Mouse (Mus musculus) forebrain, embryonic 11.5 days (tissue): ENCODE measurements around the gene Tmem212. TPM values are rescaled to one million over a fixed set of nuclear protein-coding genes. Genes with fewer than 3 reads are reported as not detected.

Source experiments
- ATAC-seq: fragments of 200-750 bp; cut with Nextera tagmentation; replicated peaks from 2 replicates; pipeline ENCODE4 v1.8.0; 2017; ENCODE audit warnings: moderate TSS enrichment; ENCODE audit not compliant: low FRiP score
- DNase-seq: peaks from one replicate; pipeline ENCODE4 v3.0.0-alpha.2; 2017; ENCODE audit warnings: low spot score
- H3K27ac ChIP-seq: fragments of 300-500 bp; sonication (generic); 2 replicates; pipeline ENCODE4 v1.5.1; 2014; ENCODE audit warnings: low read depth, low read length
- H3K27me3 ChIP-seq: fragments of 300-500 bp; sonication (generic); 2 replicates; pipeline ENCODE4 v1.6.1; 2014; ENCODE audit warnings: mild to moderate bottlenecking, low read length, mixed read lengths; ENCODE audit not compliant: control insufficient read depth, insufficient read depth
- H3K36me3 ChIP-seq: fragments of 300-500 bp; sonication (generic); 2 replicates; pipeline ENCODE4 v1.6.1; 2014; ENCODE audit warnings: mild to moderate bottlenecking, low read length, moderate library complexity, mixed read lengths; ENCODE audit not compliant: control insufficient read depth, insufficient read depth
- H3K4me1 ChIP-seq: fragments of 300-500 bp; sonication (generic); replicated peaks from 2 replicates; pipeline ENCODE4 v1.6.1; 2014; ENCODE audit warnings: low read length, mixed read lengths; ENCODE audit not compliant: control insufficient read depth, insufficient read depth
- H3K4me2 ChIP-seq: fragments of 300-500 bp; sonication (generic); 2 replicates; pipeline ENCODE4 v1.6.1; 2014; ENCODE audit warnings: low read depth, mild to moderate bottlenecking, low read length, moderate library complexity, mixed read lengths; ENCODE audit not compliant: severe bottlenecking
- H3K4me3 ChIP-seq: fragments of 300-500 bp; sonication (generic); 2 replicates; pipeline ENCODE4 v1.5.1; 2014; ENCODE audit warnings: low read depth, low read length
- H3K9ac ChIP-seq: fragments of 300-500 bp; sonication (generic); 2 replicates; pipeline ENCODE4 v1.6.1; 2014; ENCODE audit warnings: low read length
- H3K9me3 ChIP-seq: fragments of 300-500 bp; sonication (generic); 2 replicates; pipeline ENCODE4 v1.6.1; 2016; ENCODE audit warnings: low read length, mixed read lengths; ENCODE audit not compliant: control insufficient read depth
- WGBS: fragments of 180-500 bp; shearing (Covaris S2); extraction: QIAGEN DNeasy Blood & Tissue Kit; methylation state at CpG from one replicate; pipeline ENCODE4 v1.1.7; 2014; 5-methylcytosine and 5-hydroxymethylcytosine counted together
- polyA plus RNA-seq: library from polyadenylated mRNA; unstranded; fragments of >200 nt; fragmentation: Nextera tagmentation; extraction: Ambion mirVana; gene quantifications from 2 replicates; pipeline ENCODE4 v1.2.1, GENCODE M21; 2014

Tmem212 gene
- polyA plus RNA-seq, 1 experiment from 2014 or later, result not detected

DNA sequence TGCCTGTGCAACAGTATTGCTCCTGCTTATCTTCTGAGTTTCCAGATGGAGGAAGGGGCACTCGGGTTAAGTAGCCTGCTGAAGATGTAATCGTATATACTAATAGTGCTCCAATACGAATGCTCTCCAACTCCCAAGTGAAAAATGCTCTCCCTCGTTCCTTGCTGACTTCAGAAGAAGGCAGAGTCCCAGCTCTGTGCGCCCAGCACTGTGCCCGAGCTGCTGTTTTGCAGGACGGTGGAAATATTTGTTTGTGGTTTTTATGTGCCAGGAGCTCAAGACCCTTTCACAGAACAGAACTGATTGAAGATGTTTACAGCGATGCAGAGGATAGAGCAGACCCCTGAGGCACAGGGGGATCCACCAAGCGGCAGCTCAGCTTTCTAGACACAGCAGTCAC is 55.9 kb downstream of the Tmem212 start:
- Histone ChIP-seq H3K4me3 (no peak overlapping the region), H3K4me2 (no peak overlapping the region), H3K27ac (no peak overlapping the region), H3K4me1 (no peaks in the 10 kb centered on the region), H3K9me3 (no peaks in the 10 kb centered on the region), H3K9ac (no peak overlapping the region), H3K36me3 (no peaks in the 10 kb centered on the region), H3K27me3 (no peaks in the 10 kb centered on the region)
- DNase-seq (no peak), ATAC-seq (no peak)
- 83% methylated on average over 9 of the region's 9 CpGs for WGBS

DNA sequence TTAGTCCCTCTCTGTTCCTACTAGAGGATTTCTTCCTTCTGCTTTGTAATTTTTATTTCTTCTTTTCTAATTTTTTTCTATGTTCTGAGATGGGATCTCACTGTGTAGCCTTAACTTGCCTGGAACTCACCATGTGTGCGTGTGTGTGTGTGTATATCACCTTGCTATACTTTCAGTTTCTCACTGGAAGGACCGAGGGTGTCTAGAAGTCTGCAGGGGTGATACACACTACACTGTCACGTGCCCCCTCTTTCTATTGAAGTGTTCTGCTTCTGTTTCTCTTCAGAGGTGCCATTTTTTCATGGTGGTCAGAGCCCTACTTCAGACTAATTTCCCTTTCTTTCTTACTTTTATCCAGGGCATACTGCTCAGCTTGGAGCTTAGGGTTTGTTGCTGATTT is 56.4 kb downstream of the Tmem212 start:
- DNase-seq, result no peak
- H3K4me2 ChIP-seq, result no peak overlapping the region
- no peaks in the 10 kb centered on the region for H3K27me3 ChIP-seq
- H3K4me3 ChIP-seq, result no peak overlapping the region
- H3K36me3 ChIP-seq, result no peaks in the 10 kb centered on the region
- ATAC-seq, result no peak
- no peak overlapping the region for H3K27ac ChIP-seq
- H3K9me3 ChIP-seq, result no peaks in the 10 kb centered on the region
- H3K9ac ChIP-seq, result no peak overlapping the region
- WGBS, result 85% methylated on average over 3 of the region's 3 CpGs
- H3K4me1 ChIP-seq, result no peaks in the 10 kb centered on the region

DNA sequence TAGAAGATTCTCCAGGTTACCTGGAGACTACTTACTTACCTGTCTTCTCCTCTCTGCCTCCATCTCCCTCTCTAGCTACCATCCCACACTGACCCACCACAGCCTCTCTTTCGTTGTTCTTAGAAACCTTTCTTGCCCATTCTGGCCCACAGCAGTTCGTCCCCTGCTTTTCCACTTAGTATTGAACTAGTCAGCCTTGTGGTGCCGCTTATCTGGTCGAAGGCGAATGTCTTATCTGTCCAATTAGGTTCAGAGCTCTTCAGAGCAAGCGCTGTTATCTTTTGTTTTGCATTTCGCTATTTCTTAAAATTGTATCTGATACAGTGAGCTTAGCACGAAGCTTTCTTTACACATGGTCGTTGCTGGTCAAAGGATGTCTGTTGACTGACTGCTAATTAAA is 56.9 kb downstream of the Tmem212 start:
- WGBS, result 93% methylated on average over 9 of the region's 9 CpGs
- Histone ChIP-seq H3K4me1 (no peaks in the 10 kb centered on the region), H3K4me2 (no peak overlapping the region), H3K27me3 (no peaks in the 10 kb centered on the region), H3K9ac (no peak overlapping the region), H3K27ac (no peak overlapping the region), H3K36me3 (no peaks in the 10 kb centered on the region), H3K4me3 (no peak overlapping the region), H3K9me3 (no peaks in the 10 kb centered on the region)
- DNase-seq, result no peak
- no peak for ATAC-seq

DNA sequence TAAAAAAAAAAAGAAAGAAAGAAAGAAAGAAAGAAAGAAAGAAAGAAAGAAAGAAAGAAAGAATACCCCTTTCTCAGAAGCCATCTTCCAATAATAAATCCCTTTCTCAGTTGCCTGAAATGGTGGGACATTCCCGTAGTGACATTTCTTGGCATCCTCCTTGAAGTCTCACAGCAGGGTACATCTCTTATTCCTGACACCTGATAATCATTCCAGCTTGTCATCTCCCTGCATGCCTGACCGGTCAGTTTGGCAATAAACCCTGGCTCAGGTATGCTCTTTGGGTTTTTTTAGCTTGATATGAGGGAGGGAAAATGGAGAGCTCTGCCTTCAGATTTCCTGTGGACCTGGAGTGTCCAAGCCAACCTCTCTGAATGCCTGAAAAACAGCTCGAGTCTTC is 59.9 kb downstream of the Tmem212 start:
- ATAC-seq, result no peak
- Histone ChIP-seq H3K4me3 (no peak overlapping the region), H3K27me3 (no peaks in the 10 kb centered on the region), H3K27ac (no peak overlapping the region), H3K4me2 (no peak overlapping the region), H3K9me3 (no peaks in the 10 kb centered on the region), H3K36me3 (no peaks in the 10 kb centered on the region), H3K9ac (no peak overlapping the region), H3K4me1 (no peaks in the 10 kb centered on the region)
- WGBS, result 85% methylated on average over 3 of the region's 3 CpGs
- no peak for DNase-seq

DNA sequence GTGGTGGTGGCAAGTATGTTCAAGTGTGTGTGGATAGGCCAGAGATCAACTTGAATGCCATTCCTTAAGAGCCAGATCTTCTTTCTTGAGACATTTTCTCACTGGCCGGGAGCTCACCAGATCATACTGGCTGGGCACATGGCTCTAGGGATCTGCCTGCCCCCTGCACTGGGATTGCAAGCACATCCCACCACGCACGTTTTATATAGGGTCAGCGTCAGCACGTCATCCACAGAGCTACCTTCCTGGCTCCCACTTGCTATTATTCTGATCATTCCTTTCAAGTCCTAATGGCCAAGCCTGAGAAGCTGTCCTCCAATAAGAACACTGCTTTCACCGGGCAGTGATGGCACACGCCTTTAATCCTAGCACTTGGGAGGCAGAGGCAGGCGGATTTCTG is 60.4 kb downstream of the Tmem212 start:
- no peak overlapping the region for H3K4me2 ChIP-seq
- ATAC-seq, result no peak
- no peak overlapping the region for H3K9ac ChIP-seq
- H3K4me3 ChIP-seq, result no peak overlapping the region
- no peak overlapping the region for H3K27ac ChIP-seq
- no peaks in the 10 kb centered on the region for H3K27me3 ChIP-seq
- no peaks in the 10 kb centered on the region for H3K4me1 ChIP-seq
- no peaks in the 10 kb centered on the region for H3K36me3 ChIP-seq
- no peak for DNase-seq
- WGBS, result 90% methylated on average over 8 of the region's 8 CpGs
- H3K9me3 ChIP-seq, result no peaks in the 10 kb centered on the region

DNA sequence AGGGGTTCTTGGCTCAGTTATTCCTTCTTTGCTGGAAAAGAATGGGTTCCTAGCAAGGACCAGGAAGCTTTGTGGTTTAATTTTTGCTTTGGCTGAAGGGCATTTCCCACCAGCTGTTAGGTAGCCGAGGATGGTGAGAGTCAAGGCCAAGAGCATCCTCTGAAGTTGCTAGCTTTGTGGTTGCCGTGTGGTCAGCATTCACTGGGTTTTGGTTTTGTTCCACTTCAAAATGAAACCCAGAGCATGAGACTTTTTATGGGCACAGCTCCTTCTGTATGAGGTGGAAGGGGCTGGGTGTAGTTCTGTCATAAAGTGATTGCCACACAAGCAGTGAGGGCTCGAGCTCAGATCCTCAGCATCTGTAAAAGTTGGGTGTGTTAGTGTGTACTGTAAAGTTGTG is 67.4 kb downstream of the Tmem212 start:
- ATAC-seq (no peak), DNase-seq (no peak)
- H3K4me3 ChIP-seq, result no peak overlapping the region
- no peak overlapping the region for H3K27ac ChIP-seq
- no peaks in the 10 kb centered on the region for H3K36me3 ChIP-seq
- no peak overlapping the region for H3K4me2 ChIP-seq
- H3K4me1 ChIP-seq, result no peaks in the 10 kb centered on the region
- H3K9ac ChIP-seq, result no peak overlapping the region
- no peaks in the 10 kb centered on the region for H3K27me3 ChIP-seq
- 84% methylated on average over 3 of the region's 3 CpGs for WGBS
- H3K9me3 ChIP-seq, result no peaks in the 10 kb centered on the region

DNA sequence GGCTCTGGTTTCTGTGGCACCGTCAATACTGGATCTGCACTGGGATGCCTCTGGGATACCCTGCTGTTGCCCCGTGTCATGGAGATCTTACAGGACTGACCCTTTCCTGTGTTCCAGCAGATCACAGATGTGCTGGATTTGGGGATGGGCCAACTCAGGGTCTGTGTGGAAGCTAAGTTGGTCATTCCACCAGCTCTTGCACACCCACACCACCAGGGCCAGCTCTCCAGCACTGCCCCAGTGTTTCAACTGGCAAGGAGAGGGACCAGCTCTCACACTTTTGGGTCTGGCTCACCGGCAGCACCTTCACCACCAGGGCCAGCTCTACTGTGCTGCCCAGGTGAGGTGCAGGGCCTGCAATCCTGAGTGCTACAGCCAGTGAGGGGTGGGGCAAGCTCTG is 68.9 kb downstream of the Tmem212 start:
- H3K9ac ChIP-seq, result no peak overlapping the region
- no peak overlapping the region for H3K4me3 ChIP-seq
- no peaks in the 10 kb centered on the region for H3K4me1 ChIP-seq
- no peak overlapping the region for H3K4me2 ChIP-seq
- ATAC-seq, result no peak
- H3K27ac ChIP-seq, result no peak overlapping the region
- H3K9me3 ChIP-seq, result no peaks in the 10 kb centered on the region
- WGBS, result 88% methylated on average over 3 of the region's 3 CpGs
- no peak for DNase-seq
- H3K27me3 ChIP-seq, result no peaks in the 10 kb centered on the region
- H3K36me3 ChIP-seq, result no peaks in the 10 kb centered on the region

DNA sequence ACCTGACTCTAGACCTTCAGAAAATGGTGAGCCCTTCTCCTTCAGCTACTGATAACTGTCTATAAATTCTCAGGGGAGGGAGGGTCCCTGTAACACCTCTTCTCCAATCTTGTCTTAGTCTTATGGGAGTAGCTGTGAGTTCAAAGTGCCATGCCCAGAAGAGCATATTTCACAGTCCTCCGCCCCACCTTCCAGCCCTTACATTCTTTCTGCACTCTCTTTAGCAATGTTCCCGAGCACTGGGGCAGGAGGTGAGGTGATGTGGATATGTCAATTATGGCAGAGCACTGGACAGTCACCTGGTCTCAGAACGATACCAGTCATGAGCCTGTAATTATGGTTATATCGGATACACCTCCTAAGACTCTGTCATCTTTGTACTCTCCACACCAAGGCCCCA is 70.2 kb downstream of the Tmem212 start:
- H3K4me1 ChIP-seq, result no peaks in the 10 kb centered on the region
- H3K27ac ChIP-seq, result no peak overlapping the region
- no peak overlapping the region for H3K4me3 ChIP-seq
- H3K9ac ChIP-seq, result no peak overlapping the region
- H3K9me3 ChIP-seq, result no peaks in the 10 kb centered on the region
- ATAC-seq (no peak), DNase-seq (no peak)
- no peak overlapping the region for H3K4me2 ChIP-seq
- H3K27me3 ChIP-seq, result no peaks in the 10 kb centered on the region
- no peaks in the 10 kb centered on the region for H3K36me3 ChIP-seq
- WGBS, result 81% methylated on average over 4 of the region's 4 CpGs
